In the genomic region with DNA sequence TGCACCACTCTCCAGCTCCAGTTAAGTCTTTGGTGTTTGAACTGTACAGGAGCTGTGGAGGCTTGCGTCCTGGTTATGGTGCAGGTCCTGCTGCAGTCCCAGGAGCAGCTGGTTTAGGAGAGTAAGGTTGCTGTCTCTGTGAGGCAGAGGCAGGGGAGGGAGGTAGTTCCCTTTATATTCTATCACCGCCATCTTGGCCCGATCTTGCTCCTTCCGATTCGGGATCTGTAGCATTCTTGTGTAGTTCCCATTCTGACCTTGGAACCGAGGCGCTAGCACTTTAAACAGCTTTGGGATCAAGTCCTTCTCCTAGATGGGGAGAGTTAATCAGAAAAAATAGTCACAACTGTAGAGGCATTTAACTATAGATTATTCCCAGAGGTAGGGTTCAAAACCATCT, we compare ENCODE assay signal across 8 mouse cellular contexts. TPM values are rescaled to one million over a fixed set of nuclear protein-coding genes. Genes with fewer than 3 reads are reported as not detected.
DNase-seq lines count a peak whose midpoint lies in the region; ATAC-seq and TF ChIP-seq lines count a peak whose summit lies in the region.

No protein-coding gene starts in this region.

- no peaks in the 10 kb centered on the region for H3K27me3 ChIP-seq in limb, embryonic 14.5 days (ENCODE audit: control insufficient read depth, insufficient read depth, low read length)

- no peaks in the 10 kb centered on the region for H3K9me3 ChIP-seq in limb, embryonic 14.5 days (ENCODE audit: control insufficient read depth, low read length)

- peak; percentile 24 for DNase-seq in cerebellum, adult 11-12 months
- DNase-seq in cerebellum, postnatal 36 days, result no peak
- peak; percentile 8 to 17 for DNase-seq in spleen, postnatal 10 days (ENCODE audit: low spot score in 2 of 2)
- DNase-seq in spleen, adult 12 weeks (ENCODE audit: low spot score), result no peak
- DNase-seq in limb, embryonic 14.5 days (ENCODE audit: low spot score), result no peak
- no peak for DNase-seq in right cerebral cortex, postnatal 36 days (ENCODE audit: low spot score in 2 of 2)
- DNase-seq in adrenal gland, adult 8-10 months, result no peak
- DNase-seq in urinary bladder, adult 2 months (ENCODE audit: low spot score), result no peak

- peak overlapping the region; percentile 72 for H3K4me2 ChIP-seq in limb, embryonic 14.5 days (replicated peaks; ENCODE audit: low read depth, low read length, severe bottlenecking)

- H3K4me3 ChIP-seq in limb, embryonic 14.5 days (replicated peaks; ENCODE audit: low read length), result peak overlapping the region; percentile 92

- no peak for TF ChIP-seq POLR2A in limb, embryonic 14.5 days (IDR thresholded peaks at IDR 0.05; ENCODE audit: borderline replicate concordance, extremely low read depth, insufficient read depth, insufficient read length)

- H3K9ac ChIP-seq in limb, embryonic 14.5 days (ENCODE audit: low read depth, low read length, severe bottlenecking), result peak overlapping the region; percentile 97

- H3K27ac ChIP-seq in limb, embryonic 14.5 days (replicated peaks; ENCODE audit: low read depth, low read length), result peak overlapping the region; percentile 94

- 88% methylated on average over 7 of the region's 7 CpGs for WGBS in limb, embryonic 14.5 days

- no peak for ATAC-seq in limb, embryonic 14.5 days (ENCODE audit: low FRiP score, low read depth)

- H3K36me3 ChIP-seq in limb, embryonic 14.5 days (ENCODE audit: control insufficient read depth, insufficient read depth, low read length), result peaks cover 20% of the 10 kb centered on the region

- peaks cover 7% of the 10 kb centered on the region for H3K4me1 ChIP-seq in limb, embryonic 14.5 days (ENCODE audit: control insufficient read depth, insufficient read depth, low read length)

RNA-seq across cellular contexts. Expression of gene Mrpl17, which starts 1.1 kb away (rescaled TPM):
- 247 and 307 TPM in 2 replicates for polyA plus RNA-seq in limb, embryonic 14.5 days (2012; rRNA removed)
- 315 and 337 TPM in 2 replicates for polyA plus RNA-seq in limb, embryonic 14.5 days (2014; fragmentation: Nextera tagmentation; extraction: Ambion mirVana)
- total RNA-seq in adrenal gland, adult 8-10 months (2022), result 100 to 1,000 TPM; 157 to 184 (median 171) TPM
- 218 and 233 TPM in 2 replicates for polyA plus RNA-seq in urinary bladder, adult 2 months (2012; rRNA removed)

RNA-seq across cellular contexts. Expression of gene Dchs1, which starts 22.4 kb away (rescaled TPM):
- 48.6 and 72.0 TPM in 2 replicates for polyA plus RNA-seq in limb, embryonic 14.5 days (2012; rRNA removed)
- polyA plus RNA-seq in limb, embryonic 14.5 days (2014; fragmentation: Nextera tagmentation; extraction: Ambion mirVana), result 28.5 and 34.7 TPM in 2 replicates
- total RNA-seq in adrenal gland, adult 8-10 months (2022), result 1 to 10 TPM; 7.4 to 9.8 (median 8.7) TPM
- 4.4 and 7.4 TPM in 2 replicates for polyA plus RNA-seq in urinary bladder, adult 2 months (2012; rRNA removed)

RNA-seq across cellular contexts. Expression of gene Tpp1, which starts 57.8 kb away (rescaled TPM):
- 58.5 and 79.8 TPM in 2 replicates for polyA plus RNA-seq in limb, embryonic 14.5 days (2012; rRNA removed)
- polyA plus RNA-seq in limb, embryonic 14.5 days (2014; fragmentation: Nextera tagmentation; extraction: Ambion mirVana), result 64.8 and 64.9 TPM in 2 replicates
- total RNA-seq in adrenal gland, adult 8-10 months (2022), result 100 to 1,000 TPM; 121 to 139 (median 132) TPM
- 130 and 144 TPM in 2 replicates for polyA plus RNA-seq in urinary bladder, adult 2 months (2012; rRNA removed)

Comparison
In these comparisons a context has a peak if more than half of its experiments do, and no peak if none do; other contexts are left out.
1. DNase-seq: peak in cerebellum, adult 11-12 months (single experiment) and spleen, postnatal 10 days (2 of 2); none in cerebellum, postnatal 36 days (0 of 2), spleen, adult 12 weeks (single experiment), limb, embryonic 14.5 days (single experiment), right cerebral cortex, postnatal 36 days (0 of 2), adrenal gland, adult 8-10 months (single experiment) and urinary bladder, adult 2 months (single experiment).